Mouse (Mus musculus) lung, adult 2 months (tissue): ENCODE measurements at regions not wholly inside any gene's neighbourhood (a gene's known extent, or its start where the extent isn't known, plus 50 kb on each side); places are given as distances from the start of the nearest gene placed in this dataset.

ENCODE experiments used
- CTCF ChIP-seq: fragments of 200-500 bp; IDR thresholded peaks from 2 replicates; pipeline ENCODE4 v1.5.1; 2011; ENCODE audit warnings: mild to moderate bottlenecking, low read length, control low read depth; ENCODE audit not compliant: insufficient read depth
- POLR2A ChIP-seq: fragments of 200-500 bp; IDR thresholded peaks from 2 replicates; pipeline ENCODE4 v1.6.1; 2011; ENCODE audit warnings: low read depth, mild to moderate bottlenecking, control low read depth, low read length, borderline replicate concordance; ENCODE audit errors: extremely low read depth

- TF ChIP-seq CTCF (no peak), POLR2A (no peak)
Observed at GRCm38 (mm10) chr6:7356634-7357033, 198.0 kb upstream of the Tac1 start.
